Mouse (Mus musculus) spleen, postnatal 10 days (tissue): ENCODE measurements around the gene 4430402I18Rik.
"Not testable (repeated sequence)": the region's sequence is repeated elsewhere in the genome, so short reads cannot be mapped to it uniquely, and the experiment has no call there.

Experiments
- DNase-seq, 2 experiments: peaks; one replicate each; pipeline ENCODE4 v3.0.0; 2021 to 2022; ENCODE audit warnings: low spot score in 2 of 2

Gene 4430402I18Rik

DNA sequence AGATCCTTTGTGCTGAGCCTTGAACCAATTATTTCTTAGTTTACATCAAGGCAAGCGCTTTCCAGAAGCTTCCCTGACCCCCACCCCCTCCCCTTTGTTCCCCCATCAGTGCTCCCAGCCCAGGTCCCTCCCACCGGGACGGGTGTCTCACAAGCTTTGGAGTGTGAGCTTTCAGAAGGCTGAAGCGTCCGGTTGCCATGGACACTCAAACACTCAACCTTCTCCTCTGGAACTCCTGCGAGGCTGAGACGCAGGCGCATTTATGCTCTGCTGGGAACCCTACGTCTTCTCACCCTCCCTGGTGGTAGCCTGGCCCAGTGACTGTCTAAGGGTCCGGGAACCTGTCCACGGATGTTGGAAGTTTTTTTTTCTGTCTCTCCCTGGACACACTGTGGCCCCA is at the start of gene 4430402I18Rik:
Gene 4430402I18Rik, minus strand, starts transcription at position 149 of the 400 bp plus-strand sequence.
- no peak for DNase-seq

- no peak for DNase-seq
Observed at GRCm38 (mm10) chr19:29016786-29017185, 49.2 kb upstream of the 4430402I18Rik start.

DNA sequence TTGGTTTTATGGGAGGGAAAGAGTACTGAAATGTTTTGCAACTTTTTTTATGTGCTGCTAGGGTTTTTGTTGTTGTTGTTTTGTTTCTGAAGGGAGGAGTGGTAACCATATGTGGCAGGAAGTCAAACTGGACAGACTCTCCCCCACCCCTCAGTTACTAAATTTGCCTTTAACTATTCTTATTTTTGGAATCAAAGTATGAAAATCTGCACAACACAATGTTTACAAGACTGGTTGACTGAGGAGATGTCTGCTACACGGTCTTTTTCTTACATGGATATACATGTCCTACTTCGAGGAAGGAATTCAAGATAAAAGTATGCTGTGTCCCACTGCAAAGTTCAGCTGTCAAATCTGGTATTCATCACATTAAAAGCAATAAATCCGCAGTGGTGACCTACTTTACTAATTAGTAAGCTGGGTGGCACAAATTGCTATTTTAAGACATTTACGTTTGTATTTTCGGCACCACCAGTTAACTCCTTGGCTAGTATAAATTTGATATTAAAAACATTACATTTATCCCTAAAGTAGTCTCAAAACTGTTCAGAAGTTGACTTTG is 48.7 kb upstream of the 4430402I18Rik start:
- DNase-seq, result no peak

- DNase-seq, result no peak
Observed at GRCm38 (mm10) chr19:29015410-29016203, 48.0 kb upstream of the 4430402I18Rik start.

GRCm38 (mm10) chr19:29014466-29015055 is 47.0 kb upstream of the 4430402I18Rik start:
- no peak for DNase-seq

DNA sequence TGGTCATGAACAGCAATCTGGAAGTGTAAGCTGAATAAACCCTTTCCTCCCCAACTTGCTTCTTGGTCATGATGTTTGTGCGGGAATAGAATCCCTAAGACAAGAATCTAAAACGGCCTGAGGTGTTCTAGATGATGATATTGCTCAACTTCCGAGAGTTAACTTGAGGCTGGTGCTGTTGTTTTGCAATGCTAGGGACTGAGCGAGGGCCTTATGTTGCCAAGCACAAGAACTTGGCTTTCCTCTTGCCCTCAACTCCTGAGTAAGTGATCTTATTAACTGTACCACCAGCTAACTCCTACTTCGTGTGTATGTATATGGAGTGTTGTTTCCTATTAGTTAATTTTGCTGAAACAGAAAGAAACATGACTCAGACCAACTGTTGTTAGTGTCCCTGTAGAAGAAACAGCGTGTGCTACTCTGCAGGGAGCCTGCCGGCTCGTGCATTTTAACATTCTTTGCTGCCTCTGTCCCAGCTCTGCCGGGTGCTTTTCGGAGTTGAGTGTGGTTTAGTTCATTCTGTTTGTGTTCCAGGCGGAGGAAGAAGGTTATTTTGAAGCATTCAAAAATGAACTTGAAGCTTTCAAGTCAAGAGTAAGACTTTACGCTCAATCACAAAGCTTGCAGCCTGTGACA is 43.9 kb upstream of the 4430402I18Rik start:
- DNase-seq, result no peak

DNA sequence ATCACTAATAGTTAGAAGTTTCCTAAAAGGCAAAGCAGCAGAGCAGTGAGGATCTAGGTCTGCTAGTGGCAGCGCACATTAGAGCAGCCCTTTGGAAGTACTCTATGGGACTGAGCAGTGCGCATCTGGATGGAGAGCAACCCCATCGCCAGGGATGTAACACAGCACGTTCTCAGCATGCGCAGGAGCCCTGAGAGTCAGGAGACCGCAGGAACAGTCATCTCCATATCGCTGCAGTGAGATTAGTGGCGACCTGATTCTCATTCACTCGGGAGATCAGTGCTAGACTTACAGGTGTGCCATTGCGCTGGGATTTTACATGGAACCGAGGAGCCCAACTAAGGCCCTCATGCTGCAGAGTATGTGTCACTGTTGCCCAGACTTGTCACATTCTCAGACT is 41.4 kb upstream of the 4430402I18Rik start:
- no peak for DNase-seq

DNA sequence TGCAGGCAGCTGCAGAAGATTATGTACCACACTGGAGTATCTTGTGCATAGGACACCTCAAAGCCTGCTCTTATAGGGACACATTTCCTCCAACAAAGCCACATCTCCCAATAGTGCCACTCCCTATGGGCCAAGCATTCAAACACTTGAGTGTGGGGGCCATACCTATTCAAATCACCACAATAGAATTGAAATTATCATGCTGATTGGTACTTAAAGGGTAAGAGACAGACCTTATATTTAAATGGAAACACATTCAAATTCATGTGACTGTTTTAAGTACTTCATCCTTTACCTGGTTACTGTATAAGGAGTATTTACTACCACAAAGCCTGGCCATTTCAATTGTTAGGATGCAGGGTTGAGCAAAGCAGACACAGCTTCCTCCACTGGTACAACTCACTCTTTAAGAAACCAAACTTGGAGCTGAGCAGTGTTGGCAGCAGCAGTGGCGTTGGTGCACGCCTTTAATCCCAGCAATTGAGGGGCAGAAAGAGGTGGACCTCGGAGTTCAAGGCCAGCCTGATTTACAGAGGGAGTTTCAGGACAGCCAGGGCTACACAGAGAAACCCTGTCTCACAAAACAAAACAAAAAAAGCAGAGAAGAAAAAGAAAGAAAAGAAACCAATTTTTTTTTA is 40.6 kb upstream of the 4430402I18Rik start:
- no peak for DNase-seq

GRCm38 (mm10) chr19:29000321-29000720 is 32.7 kb upstream of the 4430402I18Rik start:
- not testable (repeated sequence) for DNase-seq

- no peak for DNase-seq
Observed at GRCm38 (mm10) chr19:28997976-28998630, 30.5 kb upstream of the 4430402I18Rik start.

DNA sequence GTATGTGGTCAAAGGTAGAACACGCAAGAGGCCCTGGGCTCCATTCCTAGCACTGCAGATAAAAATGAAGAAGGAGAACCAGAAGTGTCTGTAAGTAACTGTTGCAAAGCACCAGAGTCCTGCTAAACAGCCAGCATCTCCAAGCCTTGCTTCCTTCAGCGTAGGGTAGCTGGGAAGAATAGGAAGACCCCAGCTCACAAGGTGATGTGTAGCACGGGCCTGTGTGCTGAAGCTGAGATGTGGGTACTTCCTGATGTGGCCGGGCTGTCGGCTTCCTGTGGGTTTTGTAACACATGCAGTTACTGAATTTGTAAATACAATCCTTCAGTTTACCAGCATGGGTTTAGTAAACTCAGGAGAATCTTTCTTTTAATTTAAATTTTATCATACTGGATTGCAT is 27.8 kb upstream of the 4430402I18Rik start:
- DNase-seq, result no peak

DNA sequence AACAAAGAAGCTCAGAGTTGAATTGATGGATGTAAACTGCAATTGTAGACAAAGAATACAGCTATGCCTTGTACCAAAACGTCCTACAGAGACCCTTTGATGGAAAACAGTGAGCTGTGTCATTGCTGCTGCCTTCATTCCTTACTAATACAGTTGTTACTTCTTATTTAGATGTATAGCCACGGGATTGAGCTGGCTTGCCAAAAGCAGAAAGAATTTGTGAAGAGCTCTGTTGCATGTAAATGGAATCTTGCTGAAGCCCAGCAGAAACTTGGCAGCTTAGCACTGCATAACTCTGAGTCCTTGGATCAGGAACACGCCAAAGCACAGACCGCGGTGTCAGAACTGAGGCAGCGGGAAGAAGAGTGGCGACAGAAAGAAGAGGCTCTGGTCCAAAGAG is 27.3 kb upstream of the 4430402I18Rik start:
- DNase-seq, result no peak

DNA sequence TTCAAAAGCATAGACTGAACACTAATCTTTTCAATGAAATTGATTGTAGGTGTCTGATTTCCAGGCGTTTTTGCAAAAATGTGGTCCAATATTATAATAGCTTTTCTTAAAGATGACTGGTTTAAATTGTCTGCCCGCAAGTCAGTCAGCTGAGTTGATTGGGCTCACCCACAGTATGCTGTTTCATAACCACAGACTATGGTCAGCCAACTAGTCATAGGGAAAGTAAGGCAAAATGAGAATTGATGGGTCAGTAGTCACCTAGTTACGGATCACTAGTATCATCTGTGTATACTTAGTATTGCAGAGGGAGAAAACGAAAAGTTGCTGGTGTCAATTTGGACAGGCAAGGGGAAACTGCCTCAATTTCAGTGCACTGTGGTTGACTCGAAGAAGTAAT is 23.8 kb upstream of the 4430402I18Rik start:
- DNase-seq, result no peak

DNA sequence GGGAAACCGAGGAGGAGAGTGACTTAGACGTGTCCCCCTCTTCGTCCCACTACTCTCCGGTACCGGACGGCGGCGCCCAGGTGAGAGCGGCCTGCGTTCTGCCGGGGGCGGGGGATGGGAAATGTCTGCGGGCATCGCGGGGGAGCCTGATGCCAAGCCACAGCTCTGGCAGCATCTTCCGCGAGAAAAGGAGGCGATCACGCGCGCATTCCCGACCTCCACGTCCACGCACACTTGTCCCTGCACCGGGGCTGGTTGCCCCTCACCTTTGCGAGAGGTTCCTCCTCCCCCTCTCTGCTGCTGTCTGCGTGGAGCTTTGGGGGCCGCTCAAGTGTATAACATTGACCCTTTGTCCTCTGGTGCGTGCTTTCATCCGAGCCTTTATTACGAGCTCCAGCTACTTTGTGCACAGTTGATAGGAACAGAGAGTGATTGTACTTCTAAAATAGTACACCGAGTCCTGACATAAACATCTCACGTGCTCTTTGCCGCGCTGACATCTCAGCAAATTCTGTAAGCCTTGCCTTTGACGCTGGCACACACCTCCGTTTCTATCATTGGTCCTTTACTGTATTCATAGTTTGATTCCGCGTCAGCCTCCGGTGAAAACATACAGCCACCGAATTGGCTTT is 23.1 kb upstream of the 4430402I18Rik start:
- no peak for DNase-seq

DNA sequence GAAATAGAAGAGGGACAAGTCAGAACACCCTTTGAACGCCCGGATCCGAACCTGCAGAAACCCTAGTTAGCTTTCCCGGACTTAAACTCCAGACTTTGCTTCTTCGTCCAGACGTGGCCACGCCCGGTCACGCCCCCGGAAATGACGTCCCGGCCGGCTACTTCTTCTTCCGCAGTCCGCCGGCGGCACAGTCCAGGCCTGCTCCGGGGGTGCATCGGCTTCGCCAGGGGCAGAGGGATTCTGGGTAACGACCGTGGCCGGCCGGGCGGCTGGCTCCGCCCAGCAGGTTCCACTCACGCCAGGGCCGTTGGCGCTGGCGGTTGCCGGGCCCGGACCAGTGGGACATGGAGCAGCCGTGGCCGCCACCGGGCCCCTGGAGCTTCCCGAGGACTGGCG is 22.6 kb upstream of the 4430402I18Rik start, which contains the start of gene Cdc37l1:
Gene Cdc37l1, plus strand, starts transcription at position 159 of the 396 bp plus-strand sequence.
- peak; percentile 97 to 99 for DNase-seq

- DNase-seq, result no peak
Observed at GRCm38 (mm10) chr19:28989515-28989914, 21.9 kb upstream of the 4430402I18Rik start.

DNA sequence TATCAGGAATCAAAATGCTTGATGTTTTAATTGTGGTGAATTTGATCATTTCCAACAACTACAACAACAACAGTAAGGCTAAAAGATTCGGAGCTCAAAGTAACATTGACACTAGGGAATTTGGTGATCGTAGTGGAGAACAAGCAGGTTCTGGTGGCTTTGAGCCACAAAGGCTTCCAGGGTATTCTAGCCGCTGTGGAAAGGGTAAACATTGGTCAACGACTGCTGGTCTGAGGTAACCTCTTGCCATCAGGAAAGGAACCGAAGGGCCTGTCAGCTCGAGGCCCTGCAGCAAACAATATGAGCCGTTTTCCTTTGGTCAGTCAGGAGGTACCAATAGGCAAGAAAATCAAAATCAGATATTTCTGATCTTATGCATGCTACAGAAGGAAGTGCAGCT is 15.0 kb upstream of the 4430402I18Rik start:
- no peak for DNase-seq

- peak; percentile 72 to 85 for DNase-seq
Observed at GRCm38 (mm10) chr19:28974862-28975611, 7.4 kb upstream of the 4430402I18Rik start.

DNA sequence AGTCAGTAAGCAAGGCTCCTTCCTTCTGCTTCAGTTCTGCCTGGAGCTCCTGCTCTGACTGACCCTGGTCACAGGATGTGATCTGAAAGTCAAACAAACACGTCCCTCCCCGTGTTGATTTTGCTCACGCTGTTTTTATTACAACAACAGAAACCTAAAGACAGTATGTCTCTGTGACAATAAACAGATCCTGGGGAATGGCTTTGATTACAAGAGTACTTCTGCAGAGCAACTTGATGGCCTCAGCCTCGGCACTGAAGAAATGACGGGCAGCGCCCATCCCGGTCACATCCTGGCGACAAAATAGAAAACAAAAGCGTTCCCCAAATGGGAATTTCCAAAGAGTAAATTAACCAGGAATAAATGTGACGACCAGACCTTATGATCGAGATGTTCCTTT is 2.7 kb upstream of the 4430402I18Rik start:
- DNase-seq, result no peak

- no peak for DNase-seq
Observed at GRCm38 (mm10) chr19:28969231-28969630, 1.6 kb upstream of the 4430402I18Rik start.
